Mouse (Mus musculus): ENCODE results near the gene Ptprr.

DNA sequence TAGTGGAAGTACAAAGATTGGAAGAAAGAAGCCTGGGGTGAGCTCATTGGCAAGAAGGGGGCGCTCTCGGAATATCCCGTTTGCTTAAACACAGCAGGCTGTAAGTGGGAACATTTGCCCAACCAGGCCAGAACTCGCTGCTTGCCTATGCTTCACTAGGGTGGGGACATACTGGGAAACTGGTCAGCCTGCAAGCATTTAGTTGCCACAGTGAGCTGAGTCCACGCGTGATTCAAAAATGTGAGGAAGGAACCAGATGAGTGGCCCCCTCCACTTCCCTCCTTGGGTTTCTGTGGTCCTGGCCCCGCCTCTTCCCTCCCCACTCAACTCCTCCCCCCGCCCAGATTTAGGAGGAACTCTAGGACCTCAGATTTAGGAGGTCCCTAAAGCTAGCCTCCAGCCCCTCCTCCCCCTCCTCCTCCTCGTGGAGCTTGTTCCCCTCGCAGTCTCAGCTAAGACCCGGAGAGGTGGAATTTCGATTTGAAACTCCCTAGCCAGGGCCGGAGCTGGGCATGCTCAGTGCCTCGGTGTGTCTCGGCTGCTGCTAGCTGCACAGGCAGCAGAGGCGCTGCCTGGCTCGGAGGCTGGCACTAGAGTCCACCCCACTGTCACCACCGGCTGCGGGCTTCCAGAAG lies at the start of gene Ptprr:
- TF ChIP-seq CTCF (IDR thresholded peaks at IDR 0.05; ENCODE audit: control insufficient read depth, insufficient read depth, insufficient read length), result no peak
- no peak for TF ChIP-seq MYOD1 (IDR thresholded peaks at IDR 0.05; ENCODE audit: control insufficient read depth, insufficient read length, low read depth)
- no peak for TF ChIP-seq USF1 (IDR thresholded peaks at IDR 0.05; ENCODE audit: low read depth)
